Mouse (Mus musculus) kidney, adult 9 months (tissue): ENCODE data around the gene Vmn1r195.
"Not testable (repeated sequence)": the region's sequence is repeated elsewhere in the genome, so short reads cannot be mapped to it uniquely, and the experiment has no call there.

ENCODE experiments used
- DNase-seq: peaks from one replicate; pipeline ENCODE4 v3.0.0; 2022

Gene Vmn1r195

GRCm38 (mm10) chr13:22270222-22270621 is at the start of gene Vmn1r195:
Gene Vmn1r195 (plus strand): TSS chr13:22270522.
- DNase-seq = not testable (repeated sequence)

- DNase-seq = not testable (repeated sequence)
Measured at GRCm38 (mm10) chr13:22223060-22223459, 47.3 kb upstream of the Vmn1r195 start, which contains the start of gene Vmn1r193. Gene Vmn1r193 (minus strand): TSS chr13:22223160.

- DNase-seq = no peak
Measured at GRCm38 (mm10) chr13:22243915-22244314, 26.4 kb upstream of the Vmn1r195 start, which contains the start of gene Vmn1r194. Gene Vmn1r194 (plus strand): TSS chr13:22244215.

DNA sequence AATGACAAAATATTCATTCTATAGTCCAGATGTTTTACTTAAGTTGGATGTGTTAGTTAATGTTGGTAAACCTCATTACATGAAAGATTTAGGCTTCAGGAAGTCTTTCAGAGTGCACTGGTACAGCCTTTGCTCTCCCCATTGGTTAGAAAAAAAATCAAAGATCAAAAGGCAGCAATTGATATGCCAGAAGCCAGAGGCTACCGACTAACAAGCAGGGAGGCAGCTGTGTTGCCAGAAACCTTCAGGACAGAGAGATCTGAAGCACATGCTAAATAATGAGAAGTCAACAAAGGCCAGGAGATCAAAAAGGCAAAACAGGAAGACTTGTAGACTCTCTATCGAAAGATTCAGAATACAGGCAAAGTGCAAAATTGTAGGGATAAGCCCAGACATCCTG is 1.4 kb downstream of the Vmn1r195 start:
- no peak for DNase-seq

DNA sequence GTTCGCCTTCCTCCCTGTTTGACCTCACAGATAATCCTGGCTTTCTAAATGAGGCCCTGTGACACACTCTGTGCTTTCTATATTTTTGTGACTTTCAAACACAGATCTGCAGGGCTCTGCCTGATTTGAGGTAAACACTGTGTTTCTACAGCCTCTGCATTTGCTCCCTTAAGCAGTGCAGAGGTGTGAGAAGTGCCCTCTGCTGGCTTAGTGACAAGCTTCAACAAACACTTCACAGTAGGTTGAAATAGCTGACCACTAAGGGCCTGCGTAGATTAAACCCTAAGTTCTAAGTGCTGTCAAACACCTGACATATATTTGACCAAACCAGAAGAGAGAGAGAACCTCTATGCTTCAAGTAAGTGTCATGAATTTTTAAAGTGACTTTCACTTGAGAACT is 14.3 kb downstream of the Vmn1r195 start:
- DNase-seq = no peak

DNA sequence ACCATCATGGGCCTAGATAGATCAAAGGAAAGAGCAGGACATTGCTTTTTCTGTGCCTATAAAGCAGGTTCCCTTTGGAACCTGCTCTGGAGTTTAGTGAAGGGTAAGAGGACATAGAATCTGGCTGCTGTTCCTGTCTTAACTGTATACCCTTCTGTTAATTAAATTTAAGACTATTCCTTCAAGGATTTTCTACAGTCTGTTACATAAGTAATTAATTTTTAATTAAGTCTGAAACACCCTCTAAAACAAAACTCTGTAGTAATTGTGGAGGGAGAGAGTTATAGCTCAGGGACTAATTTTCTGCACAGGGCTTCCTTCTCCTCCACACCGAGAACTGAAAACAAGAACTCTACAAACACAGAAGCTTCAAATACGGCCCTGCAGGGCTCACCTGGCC is 19.3 kb downstream of the Vmn1r195 start, which contains the start of gene Vmn1r196:
Gene Vmn1r196 (plus strand): TSS at position 301 of the 400 bp plus-strand sequence.
- DNase-seq = no peak

- DNase-seq = not testable (repeated sequence)
Measured at GRCm38 (mm10) chr13:22308075-22308474, 37.8 kb downstream of the Vmn1r195 start.

GRCm38 (mm10) chr13:22315361-22315760 is 45.0 kb downstream of the Vmn1r195 start:
- DNase-seq = peak; percentile 5

GRCm38 (mm10) chr13:22317366-22317765 is 47.0 kb downstream of the Vmn1r195 start:
- no peak for DNase-seq

GRCm38 (mm10) chr13:22320091-22320490 is 49.8 kb downstream of the Vmn1r195 start:
- DNase-seq = no peak

DNA sequence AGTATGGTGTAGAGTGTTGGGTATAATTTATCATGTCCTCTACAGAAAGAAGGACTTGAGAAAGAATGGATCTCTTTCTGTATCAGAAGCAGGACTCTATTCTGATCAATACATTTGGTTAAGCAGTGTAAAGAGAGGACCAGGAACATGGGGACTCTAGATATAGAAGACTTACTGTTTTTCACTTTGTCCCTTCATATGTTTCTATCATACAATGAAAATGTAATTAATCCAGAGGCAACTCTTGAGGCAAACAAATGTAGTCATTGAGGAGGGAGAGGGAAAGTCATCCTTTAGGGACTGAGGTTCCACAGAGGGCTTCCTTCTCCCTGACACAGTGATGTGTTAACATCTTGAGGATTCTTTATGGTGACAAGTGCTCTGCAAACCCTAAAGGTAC is 54.0 kb downstream of the Vmn1r195 start, which contains the start of gene Vmn1r197:
Gene Vmn1r197 (plus strand): TSS at position 301 of the 400 bp plus-strand sequence.
- no peak for DNase-seq
